Mouse (Mus musculus): ENCODE measurements around the gene Got1. TPM values are rescaled to one million over a fixed set of nuclear protein-coding genes. Genes with fewer than 3 reads are reported as not detected.

The Got1 gene
- total and polyA plus RNA-seq, 3 experiments, result 131 to 228 (median 176) TPM

DNA sequence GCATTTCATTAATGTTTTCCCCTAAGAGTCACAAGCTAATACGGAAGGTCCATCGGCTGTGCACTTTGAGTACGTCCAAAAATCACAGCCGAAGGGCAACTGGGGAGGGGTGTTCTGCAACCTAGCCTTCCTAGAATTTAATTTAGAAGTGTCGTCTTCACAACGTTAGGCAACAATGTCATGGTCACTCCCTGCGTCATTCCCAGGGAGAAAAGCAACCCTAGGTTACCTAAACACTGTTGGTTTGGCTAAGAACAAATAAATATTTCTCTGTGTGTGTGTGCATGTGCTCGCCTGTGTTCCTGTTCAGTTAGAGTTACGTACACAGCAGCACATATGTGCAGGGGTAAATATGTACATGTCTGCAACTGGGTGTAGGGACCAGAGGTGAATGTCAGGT, 1.6 kb upstream of the Got1 start:
- H3K9me3 ChIP-seq (replicated peaks; ENCODE audit: low read length), result no peaks in the 10 kb centered on the region
- H3K36me3 ChIP-seq (replicated peaks in 1 of 2; ENCODE audit: control insufficient read depth in 1 of 2, insufficient read depth in 1 of 2, low read length in 1 of 2), result peaks cover 0 to 6% of the 10 kb centered on the region in 2 experiments
- no peak for DNase-seq (ENCODE audit: extremely low read depth)
- peaks cover 32% of the 10 kb centered on the region for H3K79me2 ChIP-seq (replicated peaks; ENCODE audit: control insufficient read depth, extremely low read depth, insufficient read depth, poor library complexity, severe bottlenecking)
- TF ChIP-seq MYC (IDR thresholded peaks at IDR 0.05; ENCODE audit: low read depth, low read length) (no peak), ZNF384 (IDR thresholded peaks at IDR 0.05; ENCODE audit: low read depth, low read length) (no peak), IRF4 (IDR thresholded peaks at IDR 0.05; ENCODE audit: low read depth, low read length) (no peak), TCF12 (IDR thresholded peaks at IDR 0.05; ENCODE audit: low read depth, low read length) (no peak)
- H3K4me3 ChIP-seq (replicated peaks in 1 of 3; ENCODE audit: low read depth in 2 of 3, low read length in 2 of 3, poor library complexity in 1 of 3), result no peak overlapping the region
- no peak overlapping the region for H3K27ac ChIP-seq (ENCODE audit: insufficient read depth, low read depth)
- peaks cover 7 to 17% of the 10 kb centered on the region in 2 experiments for H3K4me1 ChIP-seq (ENCODE audit: control insufficient read depth in 1 of 2, insufficient read depth in 2 of 2)
- in situ Hi-C loops (cut with MboI; ENCODE audit: low pct_ligation_motif_present, low pct_unique_long_range_greater_than_20kb, low sequenced_read_pairs), result loop anchor here (5.0 to 10.0 kb wide), 2 partner anchors 34 to 99 kb away; no protein-coding TSS in a partner anchor
- H3K9ac ChIP-seq (ENCODE audit: insufficient read depth, low read depth), result no peak overlapping the region
- H3K4me2 ChIP-seq (ENCODE audit: insufficient read depth, low read depth, poor library complexity, severe bottlenecking), result no peak overlapping the region
- H3K27me3 ChIP-seq (replicated peaks), result no peaks in the 10 kb centered on the region
- dilution Hi-C loops (cut with MboI; ENCODE audit: extremely low pct_ligation_motif_present, extremely low pct_unique_long_range_greater_than_20kb, low sequenced_read_pairs), result no loop called here

DNA sequence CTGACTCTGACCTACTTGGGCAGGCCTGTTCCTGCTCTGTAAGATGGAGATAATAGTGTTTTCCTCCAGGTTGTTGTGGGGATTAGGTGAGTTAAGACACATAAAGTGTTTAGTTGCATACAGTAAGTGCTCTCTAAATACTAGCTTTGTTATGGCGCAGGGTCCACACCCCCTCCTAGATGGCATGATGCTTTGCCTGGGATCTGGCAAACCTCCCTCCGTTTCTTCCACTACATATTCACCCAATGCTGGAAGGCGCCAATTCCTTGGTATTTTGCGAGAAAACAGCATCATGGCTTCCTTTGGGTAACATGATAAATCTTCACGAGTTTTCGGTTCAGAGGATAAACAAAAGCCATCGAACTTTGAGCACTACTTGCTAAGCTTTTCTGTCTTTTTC, 1.2 kb upstream of the Got1 start:
- TF ChIP-seq E2F4 (IDR thresholded peaks at IDR 0.05; ENCODE audit: insufficient replicate concordance, low read depth, low read length) (no peak), MAZ (IDR thresholded peaks at IDR 0.05; ENCODE audit: low read depth, low read length) (no peak), HCFC1 (IDR thresholded peaks at IDR 0.05; ENCODE audit: low read depth, low read length) (no peak), MXI1 (IDR thresholded peaks at IDR 0.05; ENCODE audit: low read depth, low read length) (no peak), CHD2 (IDR thresholded peaks at IDR 0.05; ENCODE audit: low read length) (no peak), KAT2A (IDR thresholded peaks at IDR 0.05; ENCODE audit: insufficient replicate concordance, low read length) (no peak)
- peak overlapping the region; percentile 88; the same call in 1 of the 2 replicates for H3K9ac ChIP-seq (ENCODE audit: insufficient read depth, low read depth)
- no peaks in the 10 kb centered on the region for H3K27me3 ChIP-seq (replicated peaks)
- DNase-seq (ENCODE audit: extremely low read depth), result no peak
- H3K4me2 ChIP-seq (ENCODE audit: insufficient read depth, low read depth, poor library complexity, severe bottlenecking), result 0 out of 2 replicates have a peak overlapping the region, but pooled peaks have one; percentile 85
- peaks cover 6 to 13% of the 10 kb centered on the region in 2 experiments for H3K4me1 ChIP-seq (ENCODE audit: control insufficient read depth in 1 of 2, insufficient read depth in 2 of 2)
- H3K79me2 ChIP-seq (replicated peaks; ENCODE audit: control insufficient read depth, extremely low read depth, insufficient read depth, poor library complexity, severe bottlenecking), result peaks cover 36% of the 10 kb centered on the region
- H3K4me3 ChIP-seq (replicated peaks in 1 of 3; ENCODE audit: low read depth in 2 of 3, low read length in 2 of 3, poor library complexity in 1 of 3), result peak overlapping the region in 1 of 3 experiments; percentile 93
- no peak overlapping the region for H3K27ac ChIP-seq (ENCODE audit: insufficient read depth, low read depth)
- peaks cover 0 to 9% of the 10 kb centered on the region in 2 experiments for H3K36me3 ChIP-seq (replicated peaks in 1 of 2; ENCODE audit: control insufficient read depth in 1 of 2, insufficient read depth in 1 of 2, low read length in 1 of 2)
- dilution Hi-C loops (cut with MboI; ENCODE audit: extremely low pct_ligation_motif_present, extremely low pct_unique_long_range_greater_than_20kb, low sequenced_read_pairs), result no loop called here
- in situ Hi-C loops (cut with MboI; ENCODE audit: low pct_ligation_motif_present, low pct_unique_long_range_greater_than_20kb, low sequenced_read_pairs), result loop anchor here (5.0 to 10.0 kb wide), 2 partner anchors 33 to 99 kb away; no protein-coding TSS in a partner anchor
- no peaks in the 10 kb centered on the region for H3K9me3 ChIP-seq (replicated peaks; ENCODE audit: low read length)

DNA sequence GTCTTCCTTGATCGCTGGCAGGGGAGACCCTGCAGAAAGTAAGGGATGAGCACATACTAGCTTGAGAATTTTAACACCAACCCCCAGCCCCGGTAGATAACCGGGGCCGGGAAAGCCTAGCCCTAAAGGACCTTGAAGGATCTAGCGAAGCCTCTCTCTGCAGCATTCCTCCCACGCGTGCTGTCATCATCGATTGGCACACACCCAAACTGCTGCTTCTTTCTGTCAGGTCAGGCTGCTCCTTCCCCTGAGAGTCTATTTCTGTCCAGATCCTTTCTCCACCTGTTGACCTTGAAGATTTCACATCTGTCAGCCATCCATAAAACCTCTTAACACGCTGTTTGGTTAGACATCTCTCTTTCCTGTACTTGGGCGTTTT, 688 bp upstream of the Got1 start:
- Histone ChIP-seq H3K4me1 (ENCODE audit: control insufficient read depth in 1 of 2, insufficient read depth in 2 of 2) (peaks cover 6 to 13% of the 10 kb centered on the region in 2 experiments), H3K4me3 (replicated peaks in 1 of 3; ENCODE audit: low read depth in 2 of 3, low read length in 2 of 3, poor library complexity in 1 of 3) (peak overlapping the region; percentile 50 to 93 (median 78)), H3K79me2 (replicated peaks; ENCODE audit: control insufficient read depth, extremely low read depth, insufficient read depth, poor library complexity, severe bottlenecking) (peaks cover 41% of the 10 kb centered on the region), H3K36me3 (replicated peaks in 1 of 2; ENCODE audit: control insufficient read depth in 1 of 2, insufficient read depth in 1 of 2, low read length in 1 of 2) (peaks cover 0 to 9% of the 10 kb centered on the region in 2 experiments), H3K27ac (ENCODE audit: insufficient read depth, low read depth) (peak overlapping the region; percentile 69), H3K9ac (ENCODE audit: insufficient read depth, low read depth) (peak overlapping the region; percentile 88), H3K9me3 (replicated peaks; ENCODE audit: low read length) (no peaks in the 10 kb centered on the region), H3K4me2 (ENCODE audit: insufficient read depth, low read depth, poor library complexity, severe bottlenecking) (peak overlapping the region; percentile 85), H3K27me3 (replicated peaks) (no peaks in the 10 kb centered on the region)
- in situ Hi-C loops (cut with MboI; ENCODE audit: low pct_ligation_motif_present, low pct_unique_long_range_greater_than_20kb, low sequenced_read_pairs), result loop anchor here (5.0 to 10.0 kb wide), 2 partner anchors 33 to 100 kb away; no protein-coding TSS in a partner anchor
- TF ChIP-seq RCOR1 (conservative IDR thresholded peaks at IDR 0.05; ENCODE audit: low read depth, low read length) (0 out of 2 replicates have a peak, but pooled peaks have one; percentile 27), ZNF384 (IDR thresholded peaks at IDR 0.05; ENCODE audit: low read depth, low read length) (no peak), MEF2A (IDR thresholded peaks at IDR 0.05; ENCODE audit: borderline replicate concordance, low read depth, low read length) (0 out of 2 replicates have a peak, but pooled peaks have one; percentile 6), KAT2A (IDR thresholded peaks at IDR 0.05; ENCODE audit: insufficient replicate concordance, low read length) (no peak)
- no peak for DNase-seq (ENCODE audit: extremely low read depth)
- dilution Hi-C loops (cut with MboI; ENCODE audit: extremely low pct_ligation_motif_present, extremely low pct_unique_long_range_greater_than_20kb, low sequenced_read_pairs), result no loop called here
